Mouse (Mus musculus) small intestine, adult 2 months (tissue): ENCODE results near the gene Zfp282. TPM values are rescaled to one million over a fixed set of nuclear protein-coding genes. Genes with fewer than 3 reads are reported as not detected.

ENCODE experiments used
- H3K27ac ChIP-seq: fragments of 200-500 bp; 2 replicates; pipeline ENCODE4 v1.5.1; 2012; ENCODE audit warnings: low read depth, low read length, control low read depth, inconsistent platforms; ENCODE audit not compliant: insufficient read depth
- H3K27me3 ChIP-seq: fragments of 200-500 bp; 2 replicates; pipeline ENCODE4 v1.6.1; 2012; ENCODE audit warnings: mild to moderate bottlenecking, moderate library complexity, low read length, inconsistent platforms; ENCODE audit not compliant: control insufficient read depth, insufficient read depth
- H3K36me3 ChIP-seq: fragments of 200-500 bp; 2 replicates; pipeline ENCODE4 v1.6.1; 2012; ENCODE audit warnings: mild to moderate bottlenecking, low read length, control low read depth, inconsistent platforms; ENCODE audit not compliant: control insufficient read depth, insufficient read depth
- H3K4me1 ChIP-seq: fragments of 200-500 bp; 2 replicates; pipeline ENCODE4 v1.6.1; 2012; ENCODE audit warnings: low read length, inconsistent platforms, mixed read lengths; ENCODE audit not compliant: control insufficient read depth, insufficient read depth, insufficient read length
- H3K4me3 ChIP-seq: fragments of 200-500 bp; 2 replicates; pipeline ENCODE4 v1.5.1; 2012; ENCODE audit warnings: low read depth, mild to moderate bottlenecking, control low read depth, inconsistent platforms, low read length, moderate library complexity
- CTCF ChIP-seq: fragments of 200-500 bp; IDR thresholded peaks from 2 replicates; pipeline ENCODE4 v1.5.1; 2012; ENCODE audit warnings: low read depth, mild to moderate bottlenecking, control low read depth, inconsistent platforms, low read length, moderate library complexity, mixed read lengths; ENCODE audit not compliant: insufficient replicate concordance, insufficient read length; ENCODE audit errors: extremely low read depth
- POLR2A ChIP-seq: fragments of 200-500 bp; IDR thresholded peaks from 2 replicates; pipeline ENCODE4 v1.6.1; 2012; ENCODE audit warnings: low read depth, mild to moderate bottlenecking, control low read depth, inconsistent platforms, low read length, moderate library complexity
- WGBS: fragments of 180-500 bp; shearing (Covaris S2); methylation state at CpG from one replicate; pipeline ENCODE4 v1.1.7; 2018; 5-methylcytosine and 5-hydroxymethylcytosine counted together
- polyA plus RNA-seq: library from polyadenylated mRNA; depleted of rRNA; stranded (reverse); fragments of >200 nt; gene quantifications from 2 replicates; pipeline ENCODE4 v1.2.3, GENCODE M21; 2012; rRNA removed

The Zfp282 gene
- polyA plus RNA-seq = 2.8 and 5.9 TPM in 2 replicates

GRCm38 (mm10) chr6:47877058-47877457 is at the start of gene Zfp282:
Zfp282 (plus strand) TSS chr6:47877204.
- H3K4me1 ChIP-seq = peaks cover 5% of the 10 kb centered on the region; the same call in 1 of the 2 replicates

GRCm38 (mm10) chr6:47827462-47827861 is 49.5 kb upstream of the Zfp282 start:
- Histone ChIP-seq H3K4me1 (no peaks in the 10 kb centered on the region), H3K4me3 (no peak overlapping the region), H3K36me3 (no peaks in the 10 kb centered on the region), H3K27me3 (no peaks in the 10 kb centered on the region), H3K27ac (no peak overlapping the region)
- 95% methylated on average over 4 of the region's 4 CpGs for WGBS
- TF ChIP-seq POLR2A (no peak), CTCF (no peak)

More at GRCm38 (mm10) chr6:47877058-47877457, at the start of gene Zfp282:
- 4% methylated on average over 9 of the region's 9 CpGs for WGBS
- Histone ChIP-seq H3K36me3 (peaks cover 12% of the 10 kb centered on the region), H3K27ac (peak within 1 kb of the TSS; percentile 81), H3K4me3 (peak within 1 kb of the TSS; percentile 83), H3K27me3 (no peaks in the 10 kb centered on the region)
- TF ChIP-seq POLR2A (no peak), CTCF (no peak)

- TF ChIP-seq POLR2A (no peak), CTCF (no peak)
- no peaks in the 10 kb centered on the region for H3K36me3 ChIP-seq
- 46% methylated on average over 1 of the region's 1 CpGs for WGBS
- no peak overlapping the region for H3K27ac ChIP-seq
- H3K4me1 ChIP-seq = no peaks in the 10 kb centered on the region
- no peak overlapping the region for H3K4me3 ChIP-seq
- no peaks in the 10 kb centered on the region for H3K27me3 ChIP-seq
Measured at GRCm38 (mm10) chr6:47828950-47829349, 48.1 kb upstream of the Zfp282 start.

- Histone ChIP-seq H3K27me3 (no peaks in the 10 kb centered on the region), H3K36me3 (no peaks in the 10 kb centered on the region), H3K4me3 (peak within 1 kb of the TSS; percentile 96), H3K27ac (no peak within 1 kb of the TSS), H3K4me1 (no peaks in the 10 kb centered on the region)
- no peak for TF ChIP-seq POLR2A
- peak; percentile 83 for TF ChIP-seq CTCF
- 1% methylated on average over 64 of the region's 64 CpGs for WGBS
Measured at GRCm38 (mm10) chr6:47830104-47831078, 46.6 kb upstream of the Zfp282 start, which contains the start of gene Zfp786. Zfp786 (minus strand) TSS chr6:47830867.

- Histone ChIP-seq H3K4me1 (0 out of 2 replicates have a peak, but pooled peaks cover 2% of the 10 kb centered on the region), H3K4me3 (no peak overlapping the region), H3K36me3 (no peaks in the 10 kb centered on the region), H3K27me3 (no peaks in the 10 kb centered on the region), H3K27ac (no peak overlapping the region)
- WGBS = 92% methylated on average over 1 of the region's 1 CpGs
- TF ChIP-seq POLR2A (no peak), CTCF (no peak)
Measured at GRCm38 (mm10) chr6:47832220-47832619, 44.8 kb upstream of the Zfp282 start.

- H3K4me1 ChIP-seq = peaks cover 5% of the 10 kb centered on the region; the same call in 1 of the 2 replicates
- H3K27me3 ChIP-seq = no peaks in the 10 kb centered on the region
- peaks cover 4% of the 10 kb centered on the region for H3K36me3 ChIP-seq
- TF ChIP-seq CTCF (peak; percentile 97), POLR2A (peak; percentile 56)
- under 1% methylated on average over 48 of the region's 52 CpGs for WGBS
- H3K4me3 ChIP-seq = peak within 1 kb of the TSS; percentile 96
- peak within 1 kb of the TSS; percentile 92 for H3K27ac ChIP-seq
Measured at GRCm38 (mm10) chr6:47835482-47835983, 41.5 kb upstream of the Zfp282 start, which contains the start of gene Zfp398. Zfp398 (plus strand) TSS chr6:47835661.
